Mouse (Mus musculus) c-Kit-positive CD71-positive TER-119-negative erythroid progenitor cells, embryonic 14.5 days (primary cell): ENCODE data around the gene Adgrg1.

Experiments
- DNase-seq: peaks from one replicate; pipeline ENCODE4 v3.0.0-alpha.2; 2013; ENCODE audit warnings: low read depth

Adgrg1 gene

DNA sequence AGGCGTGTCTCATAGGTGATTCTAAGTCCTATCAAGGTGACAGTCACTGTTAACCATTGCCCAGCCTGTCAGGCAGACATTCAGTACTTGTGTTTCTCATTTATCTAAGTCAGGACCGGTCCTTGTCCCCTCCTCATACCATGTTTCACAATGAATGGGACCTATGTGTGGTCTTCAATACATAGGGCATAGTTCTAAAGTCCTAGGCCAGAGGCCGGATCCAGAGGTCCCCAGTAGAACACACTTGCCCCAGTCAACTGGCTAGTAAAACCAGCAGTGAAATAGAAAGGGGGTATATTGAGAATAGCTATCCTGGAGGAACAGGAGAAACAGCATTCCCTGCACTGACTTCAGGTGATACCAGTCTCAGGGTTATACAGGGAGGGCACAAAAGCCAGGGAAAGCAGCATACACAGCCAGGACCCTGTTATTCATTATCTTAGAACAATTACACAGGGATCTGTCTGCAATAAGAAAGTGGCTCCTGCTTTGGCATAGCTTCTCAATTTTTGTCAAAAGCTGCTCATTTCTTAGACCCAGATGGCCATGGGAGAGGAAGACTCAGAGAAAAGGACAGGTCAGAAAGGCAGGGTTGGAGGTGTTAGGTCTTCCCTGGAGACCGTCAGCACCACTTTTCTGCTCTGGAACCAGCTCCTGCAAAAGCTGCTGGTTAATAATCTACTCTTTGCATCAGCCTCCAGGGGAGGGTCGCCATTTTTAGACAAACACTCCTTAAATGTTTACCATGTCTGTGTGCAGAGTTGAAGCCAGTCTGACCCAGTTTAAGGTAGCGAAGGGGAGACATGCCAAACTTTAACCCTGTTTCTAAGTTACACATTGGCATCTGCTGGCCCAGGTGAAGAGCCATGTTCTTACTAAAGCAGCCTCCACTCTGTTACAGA, 67.6 kb downstream of the Adgrg1 start:
- DNase-seq, result no peak

DNA sequence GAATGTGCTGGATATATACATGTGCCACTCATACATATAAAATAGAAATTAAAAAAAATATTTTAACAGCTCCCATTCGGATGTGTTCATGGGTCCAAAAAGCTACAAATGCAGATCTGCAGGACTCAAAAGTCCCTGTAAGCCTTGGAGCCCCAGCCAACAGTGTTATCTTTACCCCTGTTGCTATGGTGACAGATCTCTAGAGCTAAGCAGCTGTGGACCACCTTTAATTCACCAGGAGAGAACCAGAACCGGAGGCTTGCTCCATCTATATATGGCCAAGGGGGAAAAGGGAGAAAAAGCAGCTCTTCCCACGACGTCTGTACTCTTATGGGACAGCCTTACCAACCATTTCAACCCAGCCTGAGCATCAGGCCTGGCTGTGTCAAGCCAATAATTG, 70.3 kb downstream of the Adgrg1 start:
- no peak for DNase-seq

DNA sequence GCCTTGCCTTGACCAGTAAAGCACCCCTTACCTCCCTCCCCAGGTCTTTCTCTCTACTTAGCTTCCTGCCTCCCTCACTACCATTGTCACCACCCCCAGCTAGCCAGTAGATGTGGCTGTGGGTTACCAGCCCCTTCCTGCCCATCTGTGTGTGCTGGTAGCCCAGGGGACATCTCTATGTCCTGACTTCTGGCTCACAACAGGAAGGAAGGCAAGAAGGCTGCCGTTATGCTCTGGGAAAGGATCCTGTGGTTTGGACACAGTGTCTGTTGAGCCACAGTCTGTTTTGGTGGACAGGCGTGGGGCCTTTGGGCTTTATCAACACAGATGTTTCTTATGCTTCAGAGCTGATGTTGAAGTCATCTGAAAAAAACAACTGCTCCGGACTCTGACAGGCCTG, 72.4 kb downstream of the Adgrg1 start:
- DNase-seq, result no peak

DNA sequence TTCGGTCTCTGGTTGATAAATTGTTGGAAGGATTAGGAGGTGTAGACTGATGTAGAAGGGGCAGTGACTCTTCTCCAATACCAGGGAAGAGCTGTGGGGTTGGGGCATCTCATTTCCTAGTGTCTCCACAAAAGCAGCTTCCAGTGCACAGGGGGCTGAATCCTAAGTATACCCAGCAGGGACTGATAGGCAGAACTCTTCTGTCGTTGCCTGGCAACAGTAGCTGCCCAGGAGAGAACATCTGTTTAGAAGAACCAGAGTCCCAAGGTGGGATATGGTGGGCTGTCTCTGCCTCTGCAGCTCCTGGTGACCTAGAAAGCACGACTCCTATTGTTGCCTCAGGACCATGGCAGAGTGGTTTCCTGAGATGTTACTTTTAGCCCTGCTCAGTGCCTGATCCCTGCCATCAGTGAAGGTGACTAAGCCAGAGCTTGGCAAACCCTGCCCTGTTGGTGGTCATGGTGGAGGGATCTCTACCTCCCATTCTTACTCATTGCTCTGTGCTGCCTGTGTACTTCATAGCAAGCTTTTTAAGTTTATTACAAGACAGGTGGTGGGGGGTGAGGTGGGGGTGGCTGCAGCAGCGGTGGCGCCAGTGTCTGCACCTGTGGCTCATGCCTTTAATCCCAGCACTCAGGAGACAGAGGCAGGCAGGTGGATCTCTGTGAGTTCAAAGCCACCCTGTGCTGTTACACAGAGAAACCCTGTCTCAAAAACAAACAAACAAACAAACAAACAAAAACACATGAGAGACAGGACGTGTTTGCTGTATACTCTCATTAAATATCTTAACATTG, 73.5 kb downstream of the Adgrg1 start:
- DNase-seq, result no peak

DNA sequence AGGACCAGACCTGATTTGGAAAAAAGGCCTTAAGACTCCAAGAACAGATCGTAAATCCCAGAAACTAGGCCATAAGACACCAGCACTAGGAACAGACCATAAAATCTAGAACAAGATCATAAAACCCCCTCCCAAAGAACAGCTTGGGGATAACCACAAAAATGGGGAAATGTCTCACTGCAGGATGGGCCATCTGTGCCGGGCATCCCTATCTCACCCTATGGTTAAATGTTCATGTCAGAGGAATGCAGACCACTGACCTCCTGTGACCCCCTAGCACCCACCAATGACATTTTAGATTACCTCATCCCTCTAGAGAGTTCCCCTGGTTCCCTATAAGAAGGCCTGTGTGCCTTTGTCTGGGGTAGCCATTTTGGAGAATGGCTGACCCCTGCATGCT, 75.1 kb downstream of the Adgrg1 start:
- DNase-seq, result no peak

DNA sequence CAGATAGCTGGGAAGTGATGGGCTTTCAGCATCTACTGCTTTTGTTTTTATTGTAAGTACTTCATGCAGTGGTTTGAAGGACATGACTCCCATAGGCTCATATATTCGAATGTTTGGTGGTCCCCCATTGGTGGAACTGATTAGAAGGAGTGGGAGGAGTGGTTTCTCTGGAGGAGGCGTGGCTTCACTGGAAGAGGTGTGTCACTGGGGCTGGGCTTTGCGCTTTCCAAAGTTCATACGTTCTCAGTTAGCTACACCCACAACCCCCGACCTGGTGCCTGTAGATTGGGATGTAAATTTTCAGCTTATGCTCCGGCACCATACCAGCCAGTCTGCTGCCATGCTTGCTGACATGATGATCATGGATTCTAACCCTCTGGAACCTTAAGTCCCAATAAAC, 79.9 kb downstream of the Adgrg1 start:
- peak; percentile 53 for DNase-seq

DNA sequence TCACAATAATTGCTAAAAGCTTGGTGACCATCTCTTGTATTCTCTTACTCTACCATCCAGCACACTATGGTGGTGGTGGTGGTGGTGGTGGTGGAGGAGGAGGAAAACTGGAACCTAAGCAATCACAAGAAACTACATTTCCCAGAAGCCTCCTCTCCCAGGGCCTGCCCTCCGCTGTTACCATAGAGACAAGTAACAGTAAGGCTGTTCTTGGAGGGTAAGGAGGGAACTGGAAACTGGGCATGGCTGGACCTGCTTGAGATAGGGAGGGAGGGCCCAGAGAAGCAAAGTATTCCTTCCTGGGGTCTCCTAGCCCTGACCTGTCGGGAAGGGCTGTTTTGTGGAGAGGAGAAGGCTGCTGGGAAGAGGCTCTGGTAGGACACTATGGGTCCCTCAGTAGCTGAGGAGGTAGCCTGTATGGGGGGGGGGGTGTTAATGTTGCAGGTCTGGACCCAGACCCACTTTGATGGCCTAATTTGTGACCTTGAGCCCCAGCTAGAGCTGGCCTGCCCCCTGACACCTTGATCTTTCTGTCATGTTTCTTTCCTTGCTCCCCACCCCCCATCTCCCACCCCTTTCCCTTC, 80.5 kb downstream of the Adgrg1 start, which contains the start of gene Drc7:
Gene Drc7 (plus strand): TSS at position 177 of the 584 bp plus-strand sequence.
- no peak for DNase-seq

DNA sequence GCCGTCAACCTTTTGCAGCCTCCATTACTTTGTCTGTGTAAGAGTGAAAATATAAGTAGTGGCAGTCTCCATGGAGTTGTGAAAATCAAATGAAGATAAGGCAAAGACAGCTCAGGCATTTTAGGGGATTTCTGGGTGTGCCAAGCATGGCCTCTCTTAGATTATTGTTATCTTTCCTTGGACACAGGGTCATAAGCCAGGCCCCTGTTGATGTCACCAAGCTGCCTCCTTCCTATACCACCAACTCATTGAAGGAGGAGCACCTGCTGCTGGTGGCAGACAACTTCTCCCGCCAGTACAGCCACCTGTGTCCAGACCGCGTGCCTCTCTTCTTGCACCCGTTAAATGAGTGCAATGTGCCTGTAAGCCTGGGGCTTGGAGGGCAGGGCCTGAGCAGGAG, 81.9 kb downstream of the Adgrg1 start:
- peak; percentile 54 for DNase-seq

DNA sequence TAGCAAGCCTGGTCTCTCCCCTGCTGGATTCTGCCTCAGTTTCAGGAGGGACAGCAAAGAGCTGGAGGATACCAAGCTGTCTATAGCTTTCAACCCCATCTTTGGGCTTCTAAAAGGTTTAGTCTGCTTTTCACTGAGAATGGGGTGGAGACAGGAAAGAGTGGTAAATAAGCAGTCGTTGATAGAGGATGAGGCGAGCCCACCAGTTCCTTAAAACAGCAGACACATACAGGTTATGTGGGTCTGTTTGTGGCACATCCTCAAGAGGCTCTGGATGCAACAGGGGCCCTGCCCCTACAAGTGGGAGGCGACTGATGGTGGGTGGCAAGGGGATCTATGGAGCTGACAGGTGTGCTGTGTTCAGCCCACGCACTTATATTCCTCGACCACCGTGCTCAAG, 84.1 kb downstream of the Adgrg1 start:
- no peak for DNase-seq

DNA sequence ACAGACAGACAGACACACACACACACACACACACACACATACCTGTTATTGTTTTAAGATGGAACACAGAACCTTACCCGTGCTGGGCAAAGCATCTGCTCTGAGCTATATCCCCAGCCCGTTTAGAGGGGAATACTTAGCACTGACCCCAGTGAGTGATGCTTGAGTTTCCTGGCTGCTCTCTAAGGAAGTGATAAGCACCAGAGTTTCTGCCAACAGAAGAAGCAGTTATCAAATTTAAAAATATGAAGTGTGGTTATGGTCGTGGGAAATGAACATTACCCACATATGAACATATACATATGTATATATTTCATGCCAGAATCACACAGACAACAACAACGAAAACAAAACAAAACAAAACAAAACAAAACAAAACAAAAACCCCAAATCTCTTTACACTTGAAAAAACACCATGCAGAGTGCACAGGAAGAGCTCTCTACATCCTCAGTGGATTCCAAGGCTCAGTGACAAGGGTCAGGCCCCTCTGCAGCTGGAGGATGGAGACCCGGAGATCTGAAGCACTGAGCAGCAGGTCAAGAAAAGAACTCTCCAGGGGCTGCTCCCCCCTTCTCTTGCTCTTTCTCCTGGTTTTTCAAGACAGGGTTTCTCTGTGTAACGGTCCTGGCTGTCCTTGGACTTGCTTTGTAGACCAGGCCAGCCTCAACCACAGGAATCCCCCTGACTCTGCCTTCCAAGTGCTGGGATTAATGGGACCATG, 85.4 kb downstream of the Adgrg1 start:
- DNase-seq, result no peak
